ENCODE assay signal across 9 mouse cellular contexts in genomic region chr6:31218139-31218750, GRCm38 (mm10).
A peak's percentile ranks its signal among the peaks of the same experiment; 100 is the strongest.
DNase-seq lines count a peak whose midpoint lies in the region; ATAC-seq lines count a peak whose summit lies in the region.
"Had no signal": no experiment of that assay in that cellular context is flagged by ENCODE, and none has a peak within 500 bp of the region (broad histone marks: within the 10 kb centered on the region; RNA-seq: fewer than 3 reads in every experiment).

No protein-coding gene starts in this region.

- no peaks in the 10 kb centered on the region for H3K36me3 ChIP-seq in erythroblast, embryonic 14.5 days (ENCODE audit: control insufficient read depth)
- no peaks in the 10 kb centered on the region for H3K36me3 ChIP-seq in hindbrain, embryonic 15.5 days
- H3K36me3 ChIP-seq: G1E had no signal

- peaks cover 2% of the 10 kb centered on the region; the same call in 1 of the 2 replicates for H3K9me3 ChIP-seq in erythroblast, embryonic 14.5 days (ENCODE audit: control insufficient read depth, low read length)
- no peaks in the 10 kb centered on the region for H3K9me3 ChIP-seq in hindbrain, embryonic 15.5 days

- ATAC-seq in erythroblast, adult 5-6 weeks (replicated peaks; ENCODE audit: low FRiP score, poor library complexity, severe bottlenecking), result no peak
- no peak for ATAC-seq in hindbrain, embryonic 15.5 days (ENCODE audit: low FRiP score, low read depth)

- peak; percentile 43 to 46 for DNase-seq in cerebellum, postnatal 10 days
- DNase-seq in frontal cortex, postnatal 36 days (ENCODE audit: low spot score in 2 of 2), result peak; percentile 74 to 81
- DNase-seq in layer of hippocampus, postnatal 36 days, result peak; percentile 76 to 80
- peak; percentile 44 to 53 for DNase-seq in lung, postnatal 4 days
- peak; percentile 71 for DNase-seq in right cerebral cortex, postnatal 14 days

- peaks cover 89% of the 10 kb centered on the region for H3K27me3 ChIP-seq in erythroblast, embryonic 14.5 days (ENCODE audit: control insufficient read depth)
- H3K27me3 ChIP-seq in hindbrain, embryonic 15.5 days, result peaks cover 26% of the 10 kb centered on the region

- H3K4me1 ChIP-seq in erythroblast, embryonic 14.5 days (ENCODE audit: control insufficient read depth), result peaks cover 24% of the 10 kb centered on the region
- H3K4me1 ChIP-seq in hindbrain, embryonic 15.5 days (replicated peaks), result peaks cover 44% of the 10 kb centered on the region

- peak overlapping the region; percentile 28 for H3K4me3 ChIP-seq in erythroblast, embryonic 14.5 days (replicated peaks)
- peak overlapping the region; percentile 93 for H3K4me3 ChIP-seq in hindbrain, embryonic 15.5 days

- under 1% methylated on average over 40 of the region's 40 CpGs for WGBS in hindbrain, embryonic 15.5 days

- H3K4me2 ChIP-seq in hindbrain, embryonic 15.5 days, result peak overlapping the region; percentile 100

- peak overlapping the region; percentile 37 for H3K9ac ChIP-seq in hindbrain, embryonic 15.5 days

- H3K27ac ChIP-seq in hindbrain, embryonic 15.5 days (replicated peaks), result peak overlapping the region; percentile 27
